Comparison of ENCODE assay signal across 17 mouse cellular contexts in the genomic region with DNA sequence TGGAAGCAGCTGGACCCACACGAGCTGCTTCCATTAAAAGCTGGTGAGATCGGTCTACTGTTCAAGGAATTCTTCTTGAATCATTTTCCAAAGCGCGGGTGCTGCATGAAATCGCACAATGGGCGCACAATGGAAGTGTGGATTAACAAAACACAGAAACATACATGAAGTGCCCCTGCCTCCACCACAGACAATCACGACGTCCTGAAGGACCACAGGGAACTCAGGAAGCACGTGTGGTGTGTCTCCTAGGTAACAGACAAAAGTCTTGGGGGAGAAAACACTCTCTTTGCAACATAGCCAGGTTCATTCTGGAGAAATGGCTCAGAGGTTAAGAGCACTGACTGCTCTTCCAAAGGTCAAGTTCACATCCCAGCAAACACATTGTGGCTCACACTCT. TPM values are rescaled to one million over a fixed set of nuclear protein-coding genes. Genes with fewer than 3 reads are reported as not detected.
"Had no signal": no experiment of that assay in that cellular context is flagged by ENCODE, and none has a peak within 500 bp of the region (broad histone marks: within the 10 kb centered on the region; RNA-seq: fewer than 3 reads in every experiment).

No protein-coding gene starts in this region.

- H3K9ac ChIP-seq: lung, embryonic 14.5 days; midbrain, embryonic 12.5 days; neural tube, embryonic 12.5 days; stomach, embryonic 15.5 days had no signal

- H3K36me3 ChIP-seq: midbrain, embryonic 12.5 days; neural tube, embryonic 12.5 days; stomach, embryonic 15.5 days had no signal

- H3K4me2 ChIP-seq: lung, embryonic 14.5 days; midbrain, embryonic 12.5 days; neural tube, embryonic 12.5 days; stomach, embryonic 15.5 days had no signal

- DNase-seq: lung, adult 18-20 months; lung, postnatal 10 days; midbrain, embryonic 14.5 days; right cerebral cortex, postnatal 14 days; thymus, adult 2 months; thymus, postnatal 25 days; thymus, postnatal 4 days had no signal

- H3K27ac ChIP-seq: macrophage; midbrain, embryonic 12.5 days; neural tube, embryonic 12.5 days; stomach, embryonic 15.5 days; stomach, postnatal 0 days had no signal

- H3K4me1 ChIP-seq: neural tube, embryonic 12.5 days; stomach, embryonic 15.5 days had no signal

- H3K4me3 ChIP-seq: megakaryocyte, embryonic 14.5 days; midbrain, embryonic 12.5 days; neural tube, embryonic 12.5 days; stomach, embryonic 15.5 days had no signal

- H3K27me3 ChIP-seq: megakaryocyte, embryonic 14.5 days; midbrain, embryonic 12.5 days; neural tube, embryonic 12.5 days; stomach, embryonic 15.5 days had no signal

- H3K9me3 ChIP-seq: midbrain, embryonic 12.5 days; neural tube, embryonic 12.5 days; stomach, embryonic 15.5 days had no signal

RNA-seq across cellular contexts. Expression of a gene that starts 10.0 kb away (rescaled TPM):
- total RNA-seq: monocyte, adult 5-6 weeks; neutrophil, adult 5-6 weeks had no signal
- polyA plus RNA-seq: lung, embryonic 14.5 days; spleen, adult 2 months had no signal
